Mouse (Mus musculus) intestine, embryonic 15.5 days (tissue): ENCODE results near the gene Slc22a4. TPM values are rescaled to one million over a fixed set of nuclear protein-coding genes. Genes with fewer than 3 reads are reported as not detected.
"Not testable (repeated sequence)": the region's sequence is repeated elsewhere in the genome, so short reads cannot be mapped to it uniquely, and the experiment has no call there.

Source experiments
- ATAC-seq: fragments of 200-750 bp; cut with Nextera tagmentation; 2 replicates; pipeline ENCODE4 v1.8.0; 2017; ENCODE audit warnings: moderate TSS enrichment, moderate library complexity
- H3K27ac ChIP-seq: fragments of 300-500 bp; sonication (generic); 2 replicates; pipeline ENCODE4 v1.5.1; 2015; ENCODE audit warnings: mild to moderate bottlenecking, inconsistent platforms
- H3K27me3 ChIP-seq: fragments of 300-500 bp; sonication (generic); replicated peaks from 2 replicates; pipeline ENCODE4 v1.6.1; 2015; ENCODE audit warnings: inconsistent platforms
- H3K36me3 ChIP-seq: fragments of 300-500 bp; sonication (generic); 2 replicates; pipeline ENCODE4 v1.6.1; 2015; ENCODE audit warnings: inconsistent platforms
- H3K4me1 ChIP-seq: fragments of 300-500 bp; sonication (generic); replicated peaks from 2 replicates; pipeline ENCODE4 v1.6.1; 2015; ENCODE audit warnings: inconsistent platforms
- H3K4me2 ChIP-seq: fragments of 300-500 bp; sonication (generic); replicated peaks from 2 replicates; pipeline ENCODE4 v1.6.1; 2015; ENCODE audit warnings: mild to moderate bottlenecking, inconsistent platforms
- H3K4me3 ChIP-seq: fragments of 300-500 bp; sonication (generic); replicated peaks from 2 replicates; pipeline ENCODE4 v1.5.1; 2015; ENCODE audit warnings: inconsistent platforms
- H3K9ac ChIP-seq: fragments of 300-500 bp; sonication (generic); 2 replicates; pipeline ENCODE4 v1.6.1; 2015; ENCODE audit warnings: inconsistent platforms
- H3K9me3 ChIP-seq: fragments of 300-500 bp; sonication (generic); 2 replicates; pipeline ENCODE4 v1.6.1; 2016; ENCODE audit warnings: inconsistent platforms
- WGBS: fragments of 180-500 bp; shearing (Covaris S2); methylation state at CpG from one replicate; pipeline ENCODE4 v1.1.7; 2015; 5-methylcytosine and 5-hydroxymethylcytosine counted together
- polyA plus RNA-seq: library from polyadenylated mRNA; unstranded; fragments of >200 nt; fragmentation: Nextera tagmentation; extraction: Ambion mirVana; gene quantifications from 2 replicates; pipeline ENCODE4 v1.2.1, GENCODE M21; 2015

Gene Slc22a4
- polyA plus RNA-seq, 1 experiment from 2014 or later, result 0.72 TPM

DNA sequence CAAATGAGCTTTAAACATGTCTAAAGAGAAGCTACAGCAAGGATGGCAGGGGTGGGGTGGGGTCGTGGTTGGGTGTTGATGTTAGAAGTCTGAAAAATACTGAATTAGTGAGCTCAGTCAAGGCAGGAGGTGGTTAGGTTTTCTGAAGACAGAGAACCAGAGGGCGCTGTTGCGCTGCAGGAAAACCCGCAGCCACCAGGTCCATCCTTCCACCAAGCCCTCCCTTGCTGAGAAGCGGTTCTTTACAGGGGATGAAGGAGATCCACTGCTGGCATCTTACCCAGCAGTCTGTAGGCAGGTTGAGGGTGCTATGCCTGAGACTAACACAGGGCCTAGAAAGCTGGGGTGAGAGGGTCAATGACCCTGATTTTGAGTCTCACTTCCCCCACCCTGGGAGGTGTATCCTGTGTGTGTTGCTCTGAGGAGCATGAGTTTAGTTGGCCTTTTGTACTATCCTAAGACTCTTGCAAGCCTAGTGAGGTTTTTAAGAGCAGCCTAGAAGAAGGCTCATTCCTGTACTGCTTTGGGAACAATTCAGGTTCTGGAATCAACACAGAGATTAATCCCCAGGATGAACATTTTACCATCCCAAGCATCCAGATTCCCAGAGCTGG is 25.6 kb downstream of the Slc22a4 start:
- Histone ChIP-seq H3K9me3 (no peaks in the 10 kb centered on the region), H3K4me3 (no peak overlapping the region), H3K27ac (no peak overlapping the region), H3K9ac (no peak overlapping the region), H3K27me3 (no peaks in the 10 kb centered on the region), H3K36me3 (no peaks in the 10 kb centered on the region), H3K4me2 (no peak overlapping the region), H3K4me1 (no peaks in the 10 kb centered on the region; the same call in 1 of the 2 replicates)
- ATAC-seq, result peak; percentile 34; the same call in 1 of the 2 replicates
- 4% methylated on average over 5 of the region's 5 CpGs for WGBS

- Histone ChIP-seq H3K9ac (no peak overlapping the region), H3K4me1 (no peaks in the 10 kb centered on the region; the same call in 1 of the 2 replicates), H3K36me3 (no peaks in the 10 kb centered on the region), H3K27ac (no peak overlapping the region), H3K4me3 (no peak overlapping the region), H3K27me3 (no peaks in the 10 kb centered on the region), H3K4me2 (no peak overlapping the region), H3K9me3 (no peaks in the 10 kb centered on the region)
- ATAC-seq, result no peak
- 66% methylated on average over 2 of the region's 2 CpGs for WGBS
Measured at GRCm38 (mm10) chr11:53997661-53998060, 30.2 kb downstream of the Slc22a4 start.

DNA sequence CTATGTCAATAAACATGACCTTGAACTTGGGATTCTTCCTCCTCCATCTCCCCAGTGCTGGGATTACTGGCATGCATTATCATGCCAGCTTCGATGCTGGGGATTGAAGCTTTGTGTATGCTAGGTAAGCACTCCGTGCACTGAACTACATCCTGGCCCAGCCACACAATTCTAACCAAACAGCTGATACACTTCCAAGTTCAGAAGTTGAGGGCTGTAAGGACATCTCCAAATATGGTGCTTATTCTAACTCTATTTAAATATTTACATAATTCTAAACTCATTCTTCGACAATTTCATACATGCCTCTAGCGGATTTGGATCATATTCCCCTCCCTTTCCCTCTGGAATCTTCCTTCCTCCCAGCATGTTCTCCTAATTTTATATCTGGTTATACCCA is 35.6 kb downstream of the Slc22a4 start:
- H3K27me3 ChIP-seq, result no peaks in the 10 kb centered on the region

DNA sequence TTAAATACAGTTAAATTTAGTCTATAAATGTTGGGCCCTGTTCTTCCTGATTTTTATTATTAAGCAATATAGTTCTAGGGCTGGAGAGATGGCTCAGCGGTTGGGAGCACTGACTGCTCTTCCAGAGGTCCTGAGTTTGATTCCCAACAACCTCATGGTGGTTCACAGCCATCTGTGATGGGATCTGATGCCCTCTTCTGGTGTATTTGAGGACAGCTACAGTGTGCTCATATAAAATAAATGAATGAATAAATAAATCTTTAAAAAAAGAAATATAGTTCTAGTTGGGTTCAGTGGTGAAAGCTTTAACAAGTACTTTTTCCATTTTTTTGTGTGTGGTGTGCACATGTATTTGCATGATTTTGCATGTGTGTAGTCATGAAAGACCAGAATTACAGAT is 38.7 kb downstream of the Slc22a4 start:
- Histone ChIP-seq H3K27me3 (no peaks in the 10 kb centered on the region), H3K9me3 (no peaks in the 10 kb centered on the region), H3K27ac (no peak overlapping the region), H3K9ac (no peak overlapping the region), H3K4me1 (no peaks in the 10 kb centered on the region), H3K36me3 (no peaks in the 10 kb centered on the region), H3K4me3 (no peak overlapping the region), H3K4me2 (no peak overlapping the region)
- ATAC-seq, result no peak
- 66% methylated on average over 1 of the region's 1 CpGs for WGBS

More for the DNA sequence above, 35.6 kb downstream of the Slc22a4 start:
- 40% methylated on average over 4 of the region's 4 CpGs for WGBS
- no peak overlapping the region for H3K9ac ChIP-seq
- ATAC-seq, result no peak
- H3K9me3 ChIP-seq, result no peaks in the 10 kb centered on the region
- H3K4me3 ChIP-seq, result no peak overlapping the region
- H3K4me1 ChIP-seq, result no peaks in the 10 kb centered on the region
- no peak overlapping the region for H3K27ac ChIP-seq
- H3K4me2 ChIP-seq, result no peak overlapping the region
- no peaks in the 10 kb centered on the region for H3K36me3 ChIP-seq

- Histone ChIP-seq H3K4me1 (no peaks in the 10 kb centered on the region), H3K4me3 (no peak overlapping the region), H3K36me3 (no peaks in the 10 kb centered on the region), H3K27me3 (no peaks in the 10 kb centered on the region), H3K4me2 (no peak overlapping the region), H3K9ac (no peak overlapping the region), H3K9me3 (no peaks in the 10 kb centered on the region), H3K27ac (no peak overlapping the region)
- 71% methylated on average over 4 of the region's 4 CpGs for WGBS
- ATAC-seq, result peak; percentile 41; the same call in 1 of the 2 replicates
Measured at GRCm38 (mm10) chr11:53988081-53988480, 39.8 kb downstream of the Slc22a4 start.

- Histone ChIP-seq H3K27me3 (no peaks in the 10 kb centered on the region), H3K4me3 (no peak overlapping the region), H3K27ac (no peak overlapping the region), H3K9me3 (no peaks in the 10 kb centered on the region), H3K4me1 (0 out of 2 replicates have a peak, but pooled peaks cover 4% of the 10 kb centered on the region), H3K9ac (no peak overlapping the region), H3K4me2 (no peak overlapping the region), H3K36me3 (no peaks in the 10 kb centered on the region)
- no peak for ATAC-seq
- 84% methylated on average over 4 of the region's 4 CpGs for WGBS
Measured at GRCm38 (mm10) chr11:53981396-53981795, 46.5 kb downstream of the Slc22a4 start.

DNA sequence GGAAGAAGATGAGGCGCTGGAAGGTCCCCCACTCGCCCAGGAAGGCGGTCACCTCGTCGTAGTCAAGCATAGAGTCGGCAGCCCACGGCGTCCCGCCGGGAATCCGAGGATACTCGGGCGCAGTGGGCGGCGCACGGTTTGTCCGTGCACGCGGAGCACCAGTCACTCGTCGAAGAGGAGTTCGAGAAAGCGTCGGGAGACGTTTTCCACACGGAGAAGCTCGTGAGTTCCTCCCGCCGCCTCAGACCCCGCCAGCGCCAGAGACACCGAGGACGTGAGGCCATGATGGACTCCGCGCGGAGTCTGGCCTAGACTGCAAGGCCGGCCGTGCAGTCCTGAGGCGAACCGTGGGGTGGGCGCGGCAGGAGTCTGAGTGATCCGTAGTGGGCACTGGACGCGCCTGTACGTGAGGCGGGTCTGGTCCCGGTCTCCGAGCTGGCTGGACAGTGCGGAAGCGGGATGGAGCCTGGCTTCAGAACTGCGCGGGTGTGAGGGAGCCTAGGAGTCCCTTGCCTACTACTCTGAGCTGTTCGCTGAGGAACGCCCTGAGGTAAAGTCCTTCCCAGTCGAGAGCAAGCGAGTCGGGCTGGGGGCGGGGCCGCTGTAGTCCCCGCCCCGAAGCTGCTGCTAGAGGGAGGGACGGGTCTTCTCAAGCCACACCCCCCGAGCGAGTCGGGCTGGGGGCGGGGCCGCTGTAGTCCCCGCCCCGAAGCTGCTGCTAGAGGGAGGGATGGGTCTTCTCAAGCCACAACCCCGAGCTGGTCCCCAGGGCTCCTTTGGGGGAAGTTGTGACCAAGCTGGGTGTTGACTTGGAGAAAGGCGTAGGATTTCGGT is 47.9 kb downstream of the Slc22a4 start, which contains the start of gene Slc22a21:
Gene Slc22a21, minus strand, starts transcription at position 545 of the 834 bp plus-strand sequence.
- Histone ChIP-seq H3K4me1 (0 out of 2 replicates have a peak, but pooled peaks cover 4% of the 10 kb centered on the region), H3K27ac (peak within 1 kb of the TSS; percentile 87), H3K9ac (peak within 1 kb of the TSS; percentile 65), H3K9me3 (no peaks in the 10 kb centered on the region), H3K27me3 (no peaks in the 10 kb centered on the region), H3K4me2 (peak within 1 kb of the TSS; percentile 92), H3K36me3 (no peaks in the 10 kb centered on the region), H3K4me3 (peak within 1 kb of the TSS; percentile 69)
- ATAC-seq, result peak; percentile 98
- 2% methylated on average over 73 of the region's 73 CpGs for WGBS

DNA sequence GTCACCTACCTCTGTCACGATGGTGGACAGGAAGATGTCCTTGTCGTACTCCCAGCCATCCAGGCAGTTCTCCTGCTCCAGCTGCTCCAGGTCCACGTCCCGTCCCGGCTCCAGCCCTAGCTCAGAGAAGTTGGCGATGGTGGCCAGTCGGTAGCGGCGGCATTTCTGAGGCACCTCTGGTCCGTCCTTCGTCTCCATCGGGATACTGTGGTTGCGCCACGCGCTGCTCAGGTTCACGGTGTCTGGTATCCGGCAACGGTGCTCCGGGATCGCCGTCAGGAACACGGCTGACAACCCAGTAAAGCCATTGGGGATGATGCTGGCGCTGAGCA is 48.5 kb downstream of the Slc22a4 start:
- Histone ChIP-seq H3K4me3 (peak overlapping the region; percentile 69), H3K9ac (peak overlapping the region; percentile 65), H3K27ac (peak overlapping the region; percentile 87; the same call in 1 of the 2 replicates), H3K4me2 (peak overlapping the region; percentile 92)
- H3K4me1 ChIP-seq, ATAC-seq, H3K36me3 ChIP-seq, H3K9me3 ChIP-seq, H3K27me3 ChIP-seq: not testable (repeated sequence)
- under 1% methylated on average over 23 of the region's 23 CpGs for WGBS

DNA sequence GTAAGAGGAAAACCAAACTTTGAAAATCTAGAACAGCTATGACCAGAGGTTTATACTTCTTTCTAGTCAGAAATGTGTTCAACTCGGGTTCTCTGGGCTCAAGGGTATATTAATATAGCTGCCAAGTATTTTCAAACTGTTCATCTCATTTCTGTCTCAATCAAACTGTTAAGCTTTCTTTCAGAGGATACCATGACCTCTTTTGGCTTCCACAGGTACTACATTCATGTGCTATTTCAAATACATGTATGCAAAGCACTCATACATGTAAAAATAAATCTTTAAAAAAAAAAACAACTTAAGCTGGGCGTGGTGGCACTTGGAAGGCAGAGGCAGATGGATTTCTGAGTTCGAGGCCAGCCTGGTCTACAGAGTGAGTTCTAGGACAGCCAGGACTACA is 50.2 kb downstream of the Slc22a4 start:
- Histone ChIP-seq H3K27ac (no peak overlapping the region), H3K4me2 (no peak overlapping the region), H3K4me3 (no peak overlapping the region), H3K27me3 (no peaks in the 10 kb centered on the region), H3K9ac (no peak overlapping the region), H3K4me1 (0 out of 2 replicates have a peak, but pooled peaks cover 4% of the 10 kb centered on the region), H3K9me3 (no peaks in the 10 kb centered on the region), H3K36me3 (0 out of 2 replicates have a peak, but pooled peaks cover 2% of the 10 kb centered on the region)
- ATAC-seq, result no peak
- 76% methylated on average over 3 of the region's 3 CpGs for WGBS

DNA sequence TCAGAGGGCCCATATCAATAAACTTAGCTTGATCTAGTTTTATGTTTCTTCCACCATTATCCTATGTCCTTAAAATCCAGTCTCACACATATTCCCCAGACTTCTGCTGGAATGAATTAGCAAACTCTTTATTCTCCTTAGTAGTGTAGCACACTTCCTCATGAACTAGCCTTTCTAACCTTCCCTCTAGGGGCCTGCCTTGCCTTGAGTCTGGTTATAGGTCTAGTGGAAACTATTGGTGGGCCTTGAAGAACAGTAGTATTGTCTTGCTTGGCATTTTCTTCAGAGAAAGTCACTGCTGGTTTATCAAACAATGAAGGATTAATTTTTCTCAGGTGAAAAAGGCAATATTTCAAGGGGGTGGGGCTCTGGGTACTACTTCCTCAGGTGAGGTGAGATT is 52.3 kb downstream of the Slc22a4 start:
- Histone ChIP-seq H3K27ac (no peak overlapping the region), H3K4me3 (no peak overlapping the region), H3K4me2 (no peak overlapping the region), H3K27me3 (no peaks in the 10 kb centered on the region), H3K9me3 (no peaks in the 10 kb centered on the region), H3K9ac (no peak overlapping the region), H3K4me1 (0 out of 2 replicates have a peak, but pooled peaks cover 4% of the 10 kb centered on the region), H3K36me3 (0 out of 2 replicates have a peak, but pooled peaks cover 2% of the 10 kb centered on the region)
- ATAC-seq, result no peak

- Histone ChIP-seq H3K4me1 (no peaks in the 10 kb centered on the region), H3K36me3 (no peaks in the 10 kb centered on the region), H3K4me3 (no peak overlapping the region), H3K9ac (no peak overlapping the region), H3K4me2 (no peak overlapping the region), H3K27me3 (no peaks in the 10 kb centered on the region), H3K9me3 (no peaks in the 10 kb centered on the region), H3K27ac (no peak overlapping the region)
- 0 out of 2 replicates have a peak, but pooled peaks have one; percentile 63 for ATAC-seq
- 40% methylated on average over 3 of the region's 3 CpGs for WGBS
Measured at GRCm38 (mm10) chr11:53958984-53959383, 68.9 kb downstream of the Slc22a4 start.

DNA sequence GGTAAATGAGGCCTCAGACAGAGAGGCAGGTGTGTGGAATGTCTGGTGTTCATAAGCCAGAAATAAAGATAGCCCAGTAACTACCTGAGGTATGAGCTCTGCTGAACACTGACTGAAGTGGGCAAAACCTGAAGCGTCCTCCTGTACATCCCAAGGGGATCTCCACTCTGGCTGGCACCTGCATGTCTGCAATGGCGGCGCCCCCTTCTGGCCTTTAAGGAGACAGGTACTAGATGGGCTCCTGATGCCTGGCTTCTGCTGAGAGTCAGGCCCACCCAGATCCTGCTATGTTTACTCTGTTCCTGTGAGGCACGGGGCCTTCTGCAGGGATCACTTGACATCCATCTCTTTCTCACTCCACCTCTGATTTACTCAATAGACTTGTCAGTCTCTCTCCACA is 69.7 kb downstream of the Slc22a4 start:
- H3K27me3 ChIP-seq, H3K9me3 ChIP-seq, H3K4me1 ChIP-seq, H3K9ac ChIP-seq, ATAC-seq, H3K4me3 ChIP-seq, H3K27ac ChIP-seq, H3K36me3 ChIP-seq, H3K4me2 ChIP-seq: not testable (repeated sequence)
- WGBS, result 33% methylated on average over 4 of the region's 4 CpGs
